Mouse (Mus musculus): ENCODE results near the gene Cald1. TPM values are rescaled to one million over a fixed set of nuclear protein-coding genes. Genes with fewer than 3 reads are reported as not detected.

Cald1 gene
- polyA plus RNA-seq (2015; fragmentation: Nextera tagmentation; extraction: Ambion mirVana): 338 and 366 TPM in 2 replicates

DNA sequence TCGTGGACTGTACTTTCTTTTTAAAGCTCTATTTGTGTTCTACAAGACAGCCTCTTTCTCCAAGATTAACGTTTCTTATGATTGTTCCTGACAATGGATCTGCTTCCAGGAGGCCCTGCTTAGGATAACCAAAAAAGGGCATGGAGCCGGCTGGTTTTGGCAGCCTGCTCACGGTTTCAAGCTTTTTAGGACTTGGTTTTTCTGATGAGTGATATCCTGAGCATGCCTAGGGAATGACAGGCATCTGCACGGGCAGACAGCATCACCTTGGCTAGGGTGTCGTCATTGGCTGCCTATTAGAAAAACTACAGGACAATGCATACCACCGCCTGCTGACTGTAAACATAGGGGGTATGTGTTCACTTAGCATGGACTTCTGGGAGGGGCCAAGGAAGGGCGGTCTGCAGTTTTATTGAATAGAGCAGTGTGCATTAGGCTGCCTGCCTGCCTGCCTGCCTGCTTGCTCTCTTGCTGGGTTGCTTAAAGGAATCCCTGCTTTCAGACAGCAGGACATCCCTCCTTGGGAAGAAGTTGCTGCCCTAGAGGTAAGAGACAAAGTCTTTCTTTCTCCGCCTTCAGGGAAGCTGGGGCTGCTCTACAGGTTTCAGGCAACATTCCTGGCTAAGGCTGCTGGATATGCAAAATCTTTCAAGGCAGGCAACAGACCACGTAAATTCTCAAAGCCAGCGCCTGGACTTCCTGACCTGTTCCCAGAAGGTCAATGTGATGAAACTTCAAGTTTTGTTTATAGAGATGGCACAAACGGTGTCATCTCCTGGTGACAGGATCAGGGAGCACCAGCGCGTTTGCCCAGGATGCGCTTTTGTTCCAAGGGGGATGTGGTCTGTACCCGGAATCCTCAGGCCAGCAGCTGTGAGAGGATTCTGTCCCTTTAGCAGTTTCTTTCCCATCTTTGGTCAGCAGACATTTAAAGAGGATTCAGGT, at the start of gene Cald1:
Gene Cald1, plus strand, starts transcription at position 380 of the 945 bp plus-strand sequence.
- peak within 1 kb of the TSS; percentile 42 for H3K4me3 ChIP-seq (replicated peaks)
- H3K9ac ChIP-seq: peak within 1 kb of the TSS; percentile 46
- WGBS: 6% methylated on average over 16 of the region's 16 CpGs
- no peaks in the 10 kb centered on the region for H3K36me3 ChIP-seq
- H3K9me3 ChIP-seq: no peaks in the 10 kb centered on the region
- peak; percentile 91 for ATAC-seq
- H3K27ac ChIP-seq: peak within 1 kb of the TSS; percentile 83
- H3K27me3 ChIP-seq (replicated peaks): no peaks in the 10 kb centered on the region
- peaks cover 12% of the 10 kb centered on the region; the same call in 1 of the 2 replicates for H3K4me1 ChIP-seq (replicated peaks)
- peak within 1 kb of the TSS; percentile 52 for H3K4me2 ChIP-seq (replicated peaks)

DNA sequence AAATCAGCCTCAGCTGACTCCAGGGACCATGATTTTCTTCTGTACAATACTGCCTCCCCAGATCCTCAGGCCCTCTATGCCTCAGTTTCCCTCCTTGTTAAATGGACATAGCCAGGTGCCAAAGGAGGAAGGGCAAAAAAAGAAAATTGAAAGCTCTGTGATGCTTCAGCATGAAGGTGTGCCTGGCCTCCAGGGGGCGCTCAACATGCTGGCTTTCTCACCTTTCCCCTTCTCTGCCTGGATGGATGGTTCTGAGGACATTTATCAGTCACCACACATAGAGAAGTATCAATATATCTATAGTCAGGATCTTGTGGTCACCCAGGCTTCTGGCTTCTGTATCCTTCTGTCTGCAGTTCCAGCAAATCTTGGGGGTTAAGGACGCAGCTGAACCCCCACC, 49.3 kb upstream of the Cald1 start:
- peak; percentile 15; the same call in 1 of the 2 replicates for ATAC-seq
- H3K27me3 ChIP-seq (replicated peaks): no peaks in the 10 kb centered on the region
- H3K9ac ChIP-seq: no peak overlapping the region; the same call in 1 of the 2 replicates
- H3K4me1 ChIP-seq (replicated peaks): peaks cover 9% of the 10 kb centered on the region
- H3K9me3 ChIP-seq: no peaks in the 10 kb centered on the region
- H3K36me3 ChIP-seq: no peaks in the 10 kb centered on the region
- H3K4me3 ChIP-seq (replicated peaks): no peak overlapping the region
- H3K27ac ChIP-seq: peak overlapping the region; percentile 80
- H3K4me2 ChIP-seq (replicated peaks): no peak overlapping the region
- 38% methylated on average over 2 of the region's 2 CpGs for WGBS

DNA sequence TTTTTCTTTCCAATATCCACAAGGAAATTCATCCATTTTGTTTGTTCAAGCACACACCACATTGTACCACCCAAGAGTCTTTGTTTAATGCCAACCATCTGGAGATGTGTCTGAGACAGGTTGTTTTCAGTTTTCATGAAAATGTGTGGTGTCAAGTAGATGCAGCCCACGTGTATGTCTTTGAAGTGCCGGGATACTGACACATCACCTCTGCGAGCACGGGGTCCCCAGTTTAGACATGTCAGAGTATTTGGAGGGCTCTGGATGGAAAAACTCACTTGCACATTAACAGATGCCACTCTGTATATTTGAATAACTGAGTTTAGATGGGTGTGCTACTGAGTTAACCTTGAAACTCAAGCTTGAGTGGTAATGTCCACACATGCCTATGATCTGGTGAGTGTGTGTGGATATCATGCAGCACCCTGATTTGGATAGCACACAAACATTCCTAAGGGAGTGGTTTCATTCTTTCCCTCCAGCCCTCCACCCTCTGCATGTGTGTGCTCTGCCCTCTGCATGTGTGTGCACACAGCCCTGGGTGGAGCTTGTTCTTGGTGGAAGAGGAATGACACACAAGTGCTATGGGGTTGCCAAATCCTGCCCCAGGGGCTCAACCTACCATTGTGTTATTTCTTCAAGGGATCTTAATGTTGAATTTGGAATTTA, 45.7 kb upstream of the Cald1 start:
- H3K36me3 ChIP-seq: no peaks in the 10 kb centered on the region
- no peak overlapping the region for H3K9ac ChIP-seq
- whole genome bisulfite sequencing: 87% methylated on average over 4 of the region's 4 CpGs
- H3K27ac ChIP-seq: no peak overlapping the region
- H3K4me3 ChIP-seq (replicated peaks): no peak overlapping the region
- no peak overlapping the region for H3K4me2 ChIP-seq (replicated peaks)
- no peaks in the 10 kb centered on the region for H3K27me3 ChIP-seq (replicated peaks)
- ATAC-seq: no peak
- H3K4me1 ChIP-seq (replicated peaks): peaks cover 6% of the 10 kb centered on the region; the same call in 1 of the 2 replicates
- no peaks in the 10 kb centered on the region for H3K9me3 ChIP-seq

DNA sequence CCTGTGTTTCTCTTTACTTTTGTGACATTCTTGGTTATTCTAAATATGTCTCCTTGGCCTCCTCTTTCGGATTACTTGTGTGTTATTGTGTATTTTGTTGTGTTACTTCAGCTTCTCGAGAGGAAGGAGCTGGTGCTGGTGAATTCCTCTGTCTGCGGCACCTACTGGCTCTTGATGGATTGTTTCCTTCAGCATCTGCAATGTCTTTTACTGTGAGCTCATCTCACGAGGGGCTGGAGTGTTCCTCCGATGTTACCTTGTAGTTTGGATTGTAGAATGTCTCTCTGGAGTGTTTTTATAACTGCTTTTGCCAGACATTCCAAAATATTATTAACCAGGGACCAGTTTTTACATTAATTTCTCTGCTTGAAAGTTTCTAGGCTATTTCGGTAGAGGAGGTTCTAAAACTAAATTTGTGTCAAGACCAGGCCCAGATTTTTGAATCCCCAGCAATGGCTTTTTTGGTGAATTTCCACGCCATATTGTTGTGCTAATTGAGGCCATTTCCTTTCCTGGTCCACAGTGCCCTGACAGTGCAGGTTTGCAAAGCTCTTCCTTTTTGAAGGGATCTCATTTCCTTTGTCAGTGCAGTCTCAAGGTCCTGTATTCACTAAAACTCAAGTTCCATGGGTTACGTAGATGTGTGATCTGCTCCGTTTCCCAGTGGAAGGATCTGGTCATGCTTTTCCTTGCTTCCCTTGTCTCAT, 43.9 kb upstream of the Cald1 start:
- Histone ChIP-seq H3K4me2 (replicated peaks) (no peak overlapping the region), H3K27me3 (replicated peaks) (no peaks in the 10 kb centered on the region), H3K9me3 (no peaks in the 10 kb centered on the region), H3K36me3 (no peaks in the 10 kb centered on the region), H3K4me1 (replicated peaks) (peaks cover 1% of the 10 kb centered on the region; the same call in 1 of the 2 replicates), H3K4me3 (replicated peaks) (no peak overlapping the region), H3K27ac (no peak overlapping the region), H3K9ac (no peak overlapping the region)
- 53% methylated on average over 9 of the region's 9 CpGs for WGBS
- no peak for ATAC-seq

DNA sequence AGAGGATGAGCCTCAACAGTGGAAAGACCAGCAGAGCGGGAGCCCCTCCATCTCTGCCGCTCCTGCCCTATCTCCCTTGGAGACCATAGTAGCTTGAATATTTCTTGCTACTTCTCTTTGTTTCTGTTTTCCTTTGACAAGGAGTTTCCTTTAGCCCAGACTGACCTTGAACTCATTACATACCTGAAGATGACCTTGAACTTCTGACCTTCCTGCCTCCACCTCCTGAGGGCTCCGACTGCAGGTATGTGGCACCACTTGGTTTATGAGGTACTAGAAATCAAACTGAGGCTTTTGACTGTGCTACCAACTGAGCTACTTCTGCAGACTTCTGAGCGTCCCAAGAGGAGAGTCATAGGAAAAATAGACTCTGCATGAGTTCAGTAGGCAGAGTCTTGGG, 38.8 kb upstream of the Cald1 start:
- H3K4me2 ChIP-seq (replicated peaks): no peak overlapping the region
- no peak for ATAC-seq
- H3K4me1 ChIP-seq (replicated peaks): peaks cover 4% of the 10 kb centered on the region; the same call in 1 of the 2 replicates
- no peak overlapping the region for H3K9ac ChIP-seq
- H3K4me3 ChIP-seq (replicated peaks): no peak overlapping the region
- H3K9me3 ChIP-seq: no peaks in the 10 kb centered on the region
- no peaks in the 10 kb centered on the region for H3K36me3 ChIP-seq
- no peaks in the 10 kb centered on the region for H3K27me3 ChIP-seq (replicated peaks)
- 59% methylated on average over 4 of the region's 4 CpGs for whole genome bisulfite sequencing
- no peak overlapping the region for H3K27ac ChIP-seq

DNA sequence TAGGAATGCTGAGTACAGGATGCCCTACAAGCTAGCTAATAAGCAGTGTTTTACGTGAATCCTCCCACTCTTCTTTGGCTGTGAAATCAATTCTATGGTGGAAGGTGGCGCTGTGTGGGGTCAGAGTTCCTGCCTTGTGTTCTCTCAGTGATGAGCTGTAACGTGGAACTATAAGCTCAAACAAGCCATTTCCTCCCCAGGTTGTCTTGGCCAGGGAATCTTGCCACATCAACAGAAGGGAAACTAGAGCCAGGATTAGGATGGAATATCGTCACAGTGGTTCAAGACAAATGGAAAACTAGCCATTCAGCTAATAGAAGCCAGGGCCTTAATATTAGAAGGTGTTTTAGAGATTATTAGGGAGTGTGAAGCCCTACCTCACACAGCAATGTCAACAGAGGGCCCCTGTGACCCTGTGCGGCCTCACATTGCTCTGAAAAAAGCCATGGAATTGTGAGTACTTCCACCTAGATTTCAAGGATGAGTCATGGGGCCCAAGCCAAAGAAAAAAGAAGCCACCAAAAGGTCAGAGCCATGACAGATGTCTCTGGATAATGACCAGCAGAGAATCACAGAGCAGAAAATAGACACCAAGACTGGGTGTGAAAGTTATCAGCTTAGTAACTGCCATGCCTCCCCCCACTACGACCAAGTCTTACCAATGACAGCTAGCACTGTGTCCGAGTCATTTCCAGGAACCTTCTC, 33.0 kb upstream of the Cald1 start:
- no peak for ATAC-seq
- no peak overlapping the region for H3K9ac ChIP-seq
- no peak overlapping the region for H3K4me3 ChIP-seq (replicated peaks)
- H3K4me1 ChIP-seq (replicated peaks): no peaks in the 10 kb centered on the region
- no peaks in the 10 kb centered on the region for H3K27me3 ChIP-seq (replicated peaks)
- WGBS: 72% methylated on average over 7 of the region's 7 CpGs
- no peaks in the 10 kb centered on the region for H3K9me3 ChIP-seq
- H3K4me2 ChIP-seq (replicated peaks): no peak overlapping the region
- H3K27ac ChIP-seq: no peak overlapping the region
- H3K36me3 ChIP-seq: no peaks in the 10 kb centered on the region

DNA sequence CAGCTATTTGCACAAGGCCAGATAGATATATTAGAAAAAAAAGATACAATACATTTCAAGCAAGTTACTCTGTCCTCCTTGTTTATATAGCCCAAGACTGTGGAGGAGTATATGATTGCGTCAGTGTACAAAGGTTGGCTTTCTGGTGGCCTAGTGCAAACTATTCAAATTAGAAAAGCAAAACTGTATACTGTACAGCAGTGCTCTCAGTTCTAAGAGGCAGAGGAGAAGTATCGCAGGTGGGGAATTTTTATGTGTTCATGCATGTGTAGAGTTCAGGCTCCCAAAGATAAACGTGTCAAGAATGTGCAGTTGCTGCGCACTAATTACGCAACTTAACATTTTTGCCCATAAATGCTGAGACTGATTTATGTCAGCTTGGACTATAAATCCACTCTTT, 31.0 kb upstream of the Cald1 start:
- H3K27ac ChIP-seq: no peak overlapping the region
- no peaks in the 10 kb centered on the region for H3K36me3 ChIP-seq
- H3K9ac ChIP-seq: no peak overlapping the region
- H3K4me2 ChIP-seq (replicated peaks): no peak overlapping the region
- no peaks in the 10 kb centered on the region for H3K4me1 ChIP-seq (replicated peaks)
- no peak overlapping the region for H3K4me3 ChIP-seq (replicated peaks)
- H3K9me3 ChIP-seq: no peaks in the 10 kb centered on the region
- ATAC-seq: peak; percentile 71
- WGBS: 53% methylated on average over 5 of the region's 5 CpGs
- no peaks in the 10 kb centered on the region for H3K27me3 ChIP-seq (replicated peaks)

DNA sequence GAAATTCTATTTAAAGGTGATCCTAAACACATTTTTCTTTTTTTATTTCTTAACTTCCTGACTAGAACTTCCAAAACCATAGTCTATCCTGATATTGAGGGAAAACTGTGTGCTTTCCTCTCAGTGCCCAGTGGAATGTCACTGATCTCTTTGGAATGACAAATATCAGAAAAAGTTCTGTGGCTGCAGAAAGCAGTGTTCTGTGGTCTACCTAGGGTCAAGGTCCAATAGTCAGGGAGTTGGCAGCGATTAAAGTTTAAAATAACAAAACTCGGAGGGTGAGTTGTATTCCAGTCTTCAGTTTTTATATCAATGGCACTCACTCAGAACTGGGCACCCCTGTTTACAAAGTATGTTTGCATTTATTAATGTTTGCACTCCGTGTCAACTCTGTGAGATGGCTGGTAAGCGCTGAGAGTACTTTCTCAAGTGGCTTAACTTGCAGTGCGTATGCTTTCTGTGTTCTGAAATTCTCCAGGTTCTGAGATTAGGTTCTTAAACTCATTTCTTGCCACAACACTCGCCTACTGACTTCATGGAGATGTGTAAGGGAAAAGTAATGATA, 18.7 kb upstream of the Cald1 start:
- 59% methylated on average over 6 of the region's 6 CpGs for WGBS
- no peak overlapping the region for H3K9ac ChIP-seq
- H3K9me3 ChIP-seq: no peaks in the 10 kb centered on the region
- H3K4me3 ChIP-seq (replicated peaks): no peak overlapping the region
- H3K27ac ChIP-seq: no peak overlapping the region
- ATAC-seq: peak; percentile 43; the same call in 1 of the 2 replicates
- H3K36me3 ChIP-seq: no peaks in the 10 kb centered on the region
- peaks cover 6% of the 10 kb centered on the region; the same call in 1 of the 2 replicates for H3K4me1 ChIP-seq (replicated peaks)
- no peak overlapping the region for H3K4me2 ChIP-seq (replicated peaks)
- H3K27me3 ChIP-seq (replicated peaks): no peaks in the 10 kb centered on the region

DNA sequence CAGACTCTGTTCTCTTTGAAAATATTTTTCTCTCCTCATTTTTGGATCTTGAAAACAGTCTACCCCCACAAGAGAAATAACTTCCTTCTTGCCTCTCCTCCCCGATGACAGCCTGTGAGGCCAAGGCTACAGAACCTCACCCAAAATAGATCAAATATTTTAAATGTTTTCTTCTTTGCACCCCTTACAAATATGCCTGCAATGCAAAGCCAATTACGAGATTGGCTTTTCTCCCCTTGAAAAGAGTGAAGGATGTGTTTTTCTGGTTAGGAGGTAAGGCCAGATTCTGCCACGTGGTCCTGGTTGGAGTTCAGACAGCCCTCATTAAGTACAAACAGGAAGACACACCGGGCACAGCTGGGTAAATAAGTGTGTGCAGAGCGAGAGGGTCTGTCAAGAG, 14.9 kb upstream of the Cald1 start:
- peaks cover 6% of the 10 kb centered on the region; the same call in 1 of the 2 replicates for H3K4me1 ChIP-seq (replicated peaks)
- ATAC-seq: no peak
- H3K9ac ChIP-seq: no peak overlapping the region
- no peak overlapping the region for H3K4me2 ChIP-seq (replicated peaks)
- WGBS: 43% methylated on average over 5 of the region's 5 CpGs
- no peaks in the 10 kb centered on the region for H3K36me3 ChIP-seq
- H3K9me3 ChIP-seq: no peaks in the 10 kb centered on the region
- H3K27ac ChIP-seq: no peak overlapping the region
- H3K4me3 ChIP-seq (replicated peaks): no peak overlapping the region
- no peaks in the 10 kb centered on the region for H3K27me3 ChIP-seq (replicated peaks)

DNA sequence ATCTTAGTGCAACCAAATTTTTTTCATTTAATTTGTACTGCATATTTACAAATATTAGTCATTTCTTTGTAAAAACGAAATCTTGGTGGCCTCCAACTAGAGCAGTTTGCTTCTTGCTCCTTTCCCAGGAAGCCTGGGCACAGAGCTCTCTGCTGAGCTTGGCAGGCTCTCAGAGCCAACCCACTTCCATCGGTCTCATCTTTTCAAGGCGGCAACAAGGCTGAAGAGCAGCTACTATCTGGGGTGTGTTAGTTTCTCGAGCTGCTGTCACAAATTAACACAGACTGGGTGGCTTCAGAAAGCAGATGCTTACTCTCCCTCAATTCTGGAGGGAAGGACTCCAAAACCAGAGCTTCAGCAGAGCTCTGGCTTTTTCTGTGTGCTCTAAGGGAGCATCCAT, 10.2 kb upstream of the Cald1 start:
- WGBS: 71% methylated on average over 4 of the region's 4 CpGs
- Histone ChIP-seq H3K4me2 (replicated peaks) (no peak overlapping the region), H3K9me3 (no peaks in the 10 kb centered on the region), H3K4me3 (replicated peaks) (no peak overlapping the region), H3K27ac (no peak overlapping the region), H3K36me3 (no peaks in the 10 kb centered on the region), H3K27me3 (replicated peaks) (no peaks in the 10 kb centered on the region), H3K4me1 (replicated peaks) (no peaks in the 10 kb centered on the region), H3K9ac (no peak overlapping the region)
- ATAC-seq: no peak

DNA sequence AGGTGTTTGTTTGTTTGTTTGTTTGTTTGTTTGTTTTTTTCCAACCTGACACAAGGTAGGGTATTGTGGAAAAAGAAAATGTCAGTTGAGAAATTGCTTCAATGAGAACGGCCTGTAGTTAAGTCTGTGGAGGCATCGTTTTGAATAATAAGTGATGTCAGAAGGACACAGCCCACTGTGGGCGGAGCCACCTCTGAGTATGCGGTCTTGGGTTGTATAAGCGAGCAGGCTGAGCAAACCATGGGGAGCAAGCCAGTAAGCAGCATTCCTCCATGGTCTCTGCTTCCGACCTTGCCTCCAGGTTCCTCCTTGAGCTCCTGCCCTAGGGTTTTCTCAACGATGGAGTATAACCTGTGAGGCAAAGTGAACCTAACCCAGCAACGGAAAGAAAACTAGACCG, 7.6 kb upstream of the Cald1 start:
- no peak overlapping the region for H3K9ac ChIP-seq
- no peak overlapping the region for H3K4me3 ChIP-seq (replicated peaks)
- H3K4me2 ChIP-seq (replicated peaks): no peak overlapping the region
- no peaks in the 10 kb centered on the region for H3K4me1 ChIP-seq (replicated peaks)
- 93% methylated on average over 9 of the region's 9 CpGs for WGBS
- no peaks in the 10 kb centered on the region for H3K9me3 ChIP-seq
- no peaks in the 10 kb centered on the region for H3K27me3 ChIP-seq (replicated peaks)
- H3K27ac ChIP-seq: no peak overlapping the region
- ATAC-seq: no peak
- no peaks in the 10 kb centered on the region for H3K36me3 ChIP-seq

Data from intestine, embryonic 15.5 days (tissue).